Mouse (Mus musculus) left cerebral cortex, adult 2 months (tissue): ENCODE results near the gene Hoxc10. TPM values are rescaled to one million over a fixed set of nuclear protein-coding genes. Genes with fewer than 3 reads are reported as not detected.

Experiments
- DNase-seq, 2 experiments: peaks; one replicate each; pipeline ENCODE4 v3.0.0; 2021 to 2022; ENCODE audit warnings: low spot score in 2 of 2, mixed read lengths in 1 of 2; ENCODE audit errors: extremely low spot score in 1 of 2
- H3K27ac ChIP-seq: fragments of 200-600 bp; 2 replicates; pipeline ENCODE4 v1.8.1; 2022
- H3K4me3 ChIP-seq: fragments of 200-600 bp; 2 replicates; pipeline ENCODE4 v1.8.1; 2022
- CTCF ChIP-seq: fragments of 200-600 bp; IDR thresholded peaks from 2 replicates; pipeline ENCODE4 v1.8.1; 2022; ENCODE audit warnings: antibody characterized with exemption, mild to moderate bottlenecking, moderate library complexity
- intact Hi-C: fragments of 180-260 bp; cut with DNase I; formaldehyde crosslinking; loops from one replicate; pipeline ENCODE4 v1.15.1; 2025
- total RNA-seq, 2 experiments: library from RNA; stranded (reverse); gene quantifications; 2 replicates each; pipeline ENCODE4 v1.2.3; 2021

Hoxc10 gene
- total RNA-seq, 2 experiments from 2014 or later = not detected

DNA sequence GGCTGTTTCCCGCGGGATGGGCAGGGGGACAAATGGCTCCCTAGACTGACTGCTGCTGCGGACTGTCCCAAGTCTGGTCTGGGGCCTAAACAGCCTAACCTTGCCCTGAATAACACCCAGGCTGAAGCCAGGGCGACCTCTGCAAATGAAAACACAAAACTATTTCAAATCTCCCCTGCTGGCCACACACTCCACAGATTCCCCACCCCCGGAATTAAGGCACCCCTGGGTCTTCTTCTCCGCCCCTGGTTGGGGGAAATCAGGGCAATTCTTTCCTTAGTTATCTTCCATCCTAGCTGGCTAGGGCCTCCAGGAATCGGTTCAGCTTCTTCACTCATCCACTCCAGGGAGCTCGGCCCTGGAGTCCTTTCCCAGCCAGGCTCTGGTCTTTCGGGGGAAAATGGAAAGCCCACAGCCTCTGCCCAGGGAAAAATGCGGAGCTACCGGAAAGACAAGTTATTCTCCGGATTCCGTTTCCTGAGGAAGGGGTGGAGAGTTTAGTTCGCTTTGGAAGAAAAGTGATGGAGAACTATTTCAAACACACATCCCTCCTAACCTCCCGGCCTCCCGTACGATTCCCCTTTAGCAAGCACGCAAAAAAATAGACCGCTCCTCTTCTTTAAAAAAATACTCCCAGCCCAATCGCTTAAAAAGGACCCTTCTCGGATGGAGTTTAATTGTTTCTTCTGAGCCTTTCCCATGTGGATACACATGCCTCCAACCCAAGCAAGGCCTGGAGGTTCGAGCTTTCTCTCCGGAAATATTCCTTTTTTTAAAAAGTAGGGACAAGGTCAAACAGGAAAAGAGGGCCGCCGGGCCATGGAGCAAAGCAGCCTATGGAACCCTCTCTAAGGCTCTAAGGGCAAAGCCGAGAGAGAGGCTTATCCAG is 1.3 kb upstream of the Hoxc10 start:
- TF ChIP-seq CTCF = no peak
- DNase-seq = no peak
- no peak overlapping the region for H3K4me3 ChIP-seq
- intact Hi-C loops = no loop called here
- no peak overlapping the region for H3K27ac ChIP-seq

DNA sequence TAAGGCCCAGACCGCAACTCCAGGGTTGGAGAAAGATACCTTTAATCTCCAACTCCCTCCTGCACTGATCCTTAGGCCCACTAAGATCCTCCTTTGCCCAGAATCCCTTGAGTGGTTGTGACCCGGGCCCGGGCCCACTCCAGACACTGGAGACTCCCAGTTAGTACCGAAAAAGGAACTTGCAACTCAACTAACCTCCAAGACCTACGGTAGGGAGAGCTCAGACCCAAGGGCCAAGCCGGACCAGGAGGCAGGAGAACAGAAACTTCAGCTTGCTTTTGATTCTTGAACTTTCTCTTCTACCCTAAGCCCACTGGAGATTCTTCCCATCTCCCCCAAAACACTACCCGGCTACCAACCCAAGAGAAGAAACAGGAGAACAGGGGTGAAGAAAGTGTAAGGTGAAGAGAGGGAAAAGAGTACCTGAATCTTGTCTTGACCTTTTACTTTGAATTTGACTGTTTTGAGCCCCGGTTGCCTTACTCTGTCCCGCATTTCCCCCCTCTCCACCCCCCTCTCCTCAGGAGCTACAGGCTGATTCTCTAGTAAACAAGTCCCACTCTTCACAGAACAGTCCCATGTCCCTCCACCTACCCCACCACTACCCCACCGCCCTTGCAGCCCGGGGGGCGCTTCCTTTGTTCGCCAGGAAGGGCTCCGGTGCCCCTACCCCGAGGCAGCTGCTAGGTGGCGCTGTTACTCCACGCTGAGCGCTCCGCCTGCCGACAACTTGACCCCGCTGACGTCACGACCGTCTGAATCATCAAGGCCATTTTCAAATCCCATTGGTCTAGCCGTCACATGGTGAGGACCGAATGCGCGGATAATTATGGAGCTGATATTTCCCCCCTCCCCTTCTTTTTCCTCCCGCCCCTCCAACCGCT is 462 bp upstream of the Hoxc10 start:
- DNase-seq = no peak
- intact Hi-C loops = no loop called here
- no peak overlapping the region for H3K27ac ChIP-seq
- TF ChIP-seq CTCF = peak; percentile 28
- no peak overlapping the region for H3K4me3 ChIP-seq

DNA sequence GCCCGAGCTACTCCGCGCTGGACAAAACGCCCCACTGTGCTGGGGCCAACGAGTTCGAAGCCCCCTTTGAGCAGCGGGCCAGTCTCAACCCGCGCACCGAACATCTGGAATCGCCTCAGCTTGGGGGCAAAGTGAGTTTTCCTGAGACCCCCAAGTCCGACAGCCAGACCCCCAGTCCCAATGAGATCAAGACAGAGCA is 615 bp downstream of the Hoxc10 start, which contains the start of gene Hoxc5:
Gene Hoxc5 (plus strand): TSS at position 132 of the 199 bp plus-strand sequence.
- no peak for TF ChIP-seq CTCF
- H3K4me3 ChIP-seq = no peak within 1 kb of the TSS
- intact Hi-C loops = no loop called here
- H3K27ac ChIP-seq = no peak within 1 kb of the TSS
- no peak for DNase-seq

DNA sequence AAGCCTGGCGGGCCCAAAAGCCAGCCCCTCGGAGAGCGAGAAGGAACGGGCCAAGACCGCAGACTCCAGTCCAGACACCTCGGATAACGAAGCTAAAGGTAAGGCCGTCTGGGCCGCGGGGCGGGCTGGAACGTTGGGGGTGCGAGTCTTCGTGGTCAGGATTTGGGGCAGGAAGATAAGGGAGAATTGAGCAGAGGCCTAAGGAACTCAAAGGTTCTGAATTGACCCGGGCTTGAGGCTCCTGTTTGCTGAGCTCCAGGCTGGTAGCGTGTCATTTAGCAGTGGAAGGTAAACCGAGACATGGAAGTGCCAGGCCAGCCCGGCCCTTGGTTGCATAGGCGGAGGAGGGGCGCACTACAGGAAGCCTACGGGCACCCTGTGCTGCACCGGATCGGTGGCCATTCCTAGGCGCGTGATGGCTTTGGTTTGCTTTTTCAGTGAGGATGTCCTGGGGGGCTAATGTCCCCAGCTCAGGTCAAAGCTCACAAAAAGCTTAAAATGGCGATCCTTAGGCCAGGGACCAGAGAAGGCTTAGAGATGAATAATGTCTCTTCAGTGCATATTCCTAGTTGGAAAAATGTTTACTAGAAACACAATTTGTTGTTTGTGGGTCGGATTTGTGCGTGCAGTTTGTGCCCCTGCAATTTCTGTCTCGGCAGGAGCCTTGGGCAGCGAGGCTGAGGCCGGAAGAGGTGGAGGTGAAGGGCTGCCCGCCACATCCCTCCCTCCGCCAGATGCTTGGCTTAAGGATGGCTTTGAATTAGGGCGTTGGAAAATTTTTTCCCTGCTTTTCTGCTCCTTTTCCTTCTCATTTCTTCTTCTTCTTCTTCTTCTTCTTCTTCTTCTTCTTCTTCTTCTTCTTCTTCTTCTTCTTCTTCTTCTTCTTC is 1.2 kb downstream of the Hoxc10 start:
- intact Hi-C loops = no loop called here
- DNase-seq = no peak
- Histone ChIP-seq H3K4me3 (no peak overlapping the region), H3K27ac (no peak overlapping the region)
- TF ChIP-seq CTCF = no peak

DNA sequence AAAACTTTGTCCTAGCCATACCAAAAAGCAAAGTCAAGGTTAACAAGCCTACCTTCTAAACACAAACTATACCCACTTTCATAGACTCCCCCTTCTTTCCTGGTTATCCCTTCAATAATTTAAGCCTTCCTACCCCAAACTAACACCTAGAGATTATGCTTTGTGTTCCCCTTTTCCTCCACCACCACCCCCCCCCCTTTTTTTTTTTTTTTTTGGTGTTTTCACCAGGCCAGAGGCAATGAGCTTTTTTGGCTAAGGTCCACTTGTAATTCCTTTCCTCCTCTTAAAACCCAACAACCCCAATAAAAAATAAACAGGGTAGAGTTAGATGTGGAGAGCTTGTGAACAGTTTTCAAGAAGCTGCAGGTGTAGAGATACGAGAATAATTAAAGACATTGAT is 2.7 kb downstream of the Hoxc10 start:
- intact Hi-C loops = no loop called here
- Histone ChIP-seq H3K27ac (no peak overlapping the region), H3K4me3 (no peak overlapping the region)
- no peak for DNase-seq
- no peak for TF ChIP-seq CTCF

DNA sequence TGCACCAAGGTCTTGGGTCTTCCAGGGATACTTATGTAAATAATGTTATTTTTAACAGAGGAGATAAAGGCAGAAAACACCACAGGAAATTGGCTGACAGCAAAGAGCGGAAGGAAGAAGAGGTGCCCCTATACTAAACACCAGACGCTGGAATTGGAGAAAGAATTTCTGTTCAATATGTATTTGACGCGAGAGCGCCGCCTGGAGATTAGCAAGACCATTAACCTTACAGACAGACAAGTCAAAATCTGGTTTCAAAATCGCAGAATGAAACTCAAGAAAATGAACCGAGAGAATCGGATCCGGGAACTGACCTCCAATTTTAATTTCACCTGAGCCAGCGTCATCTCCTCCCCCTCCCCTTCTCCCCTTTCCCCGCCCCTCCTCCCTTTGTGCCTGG is 4.1 kb downstream of the Hoxc10 start:
- no peak overlapping the region for H3K27ac ChIP-seq
- H3K4me3 ChIP-seq = no peak overlapping the region
- no peak for DNase-seq
- peak; percentile 48 for TF ChIP-seq CTCF
- intact Hi-C loops = loop anchor here (1.0 to 5.0 kb wide), 2 partner anchors 209 to 273 kb away; no protein-coding TSS in a partner anchor

DNA sequence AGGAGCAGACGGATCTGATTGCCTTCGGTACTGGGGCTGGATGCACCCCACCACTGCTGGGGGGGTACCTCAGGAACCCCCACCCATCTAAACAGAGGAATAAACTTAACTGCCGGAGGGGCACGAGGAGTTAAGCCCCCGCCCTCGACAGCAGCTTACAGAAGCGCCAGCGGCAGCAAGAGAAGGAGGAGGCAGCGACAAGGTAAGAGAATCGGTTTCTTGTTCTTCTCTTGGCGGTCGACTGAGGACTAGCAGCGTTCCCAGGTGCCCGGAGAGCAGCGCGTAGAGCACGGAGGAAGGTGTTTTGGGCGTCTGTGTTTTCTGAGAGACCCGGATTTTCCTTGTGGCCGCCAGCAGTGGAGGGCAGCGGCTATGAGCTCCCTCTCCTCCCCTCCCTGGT is 5.7 kb downstream of the Hoxc10 start:
- TF ChIP-seq CTCF = no peak
- no peak for DNase-seq

DNA sequence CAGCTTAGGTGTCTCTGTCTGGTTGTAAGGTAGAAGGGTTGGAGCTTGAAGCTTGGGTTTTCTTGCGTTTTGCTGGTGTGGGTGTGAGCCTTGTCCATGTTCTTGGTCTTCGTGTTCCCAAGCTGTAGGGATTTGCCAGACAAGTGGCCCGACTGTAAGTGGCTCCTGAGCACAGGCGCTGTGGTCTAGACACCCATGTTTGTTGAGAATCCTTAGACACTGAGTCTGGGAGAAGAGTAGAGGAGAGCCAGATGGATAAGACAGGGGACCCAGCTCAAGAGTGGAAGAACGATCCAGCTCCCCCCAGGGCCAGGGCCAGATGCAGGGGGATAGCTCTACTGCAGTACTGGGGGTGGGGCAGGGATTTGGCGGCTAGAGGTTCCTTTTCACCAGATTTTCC is 6.2 kb downstream of the Hoxc10 start:
- Histone ChIP-seq H3K4me3 (no peak overlapping the region), H3K27ac (no peak overlapping the region)
- no peak for TF ChIP-seq CTCF
- no peak for DNase-seq
- intact Hi-C loops = loop anchor here (5.0 kb wide), 1 partner anchor 275 kb away; no protein-coding TSS in a partner anchor

More for the DNA sequence above, 5.7 kb downstream of the Hoxc10 start:
- Histone ChIP-seq H3K27ac (no peak overlapping the region), H3K4me3 (no peak overlapping the region)
- intact Hi-C loops = loop anchor here (5.0 kb wide), 1 partner anchor 275 kb away; no protein-coding TSS in a partner anchor

DNA sequence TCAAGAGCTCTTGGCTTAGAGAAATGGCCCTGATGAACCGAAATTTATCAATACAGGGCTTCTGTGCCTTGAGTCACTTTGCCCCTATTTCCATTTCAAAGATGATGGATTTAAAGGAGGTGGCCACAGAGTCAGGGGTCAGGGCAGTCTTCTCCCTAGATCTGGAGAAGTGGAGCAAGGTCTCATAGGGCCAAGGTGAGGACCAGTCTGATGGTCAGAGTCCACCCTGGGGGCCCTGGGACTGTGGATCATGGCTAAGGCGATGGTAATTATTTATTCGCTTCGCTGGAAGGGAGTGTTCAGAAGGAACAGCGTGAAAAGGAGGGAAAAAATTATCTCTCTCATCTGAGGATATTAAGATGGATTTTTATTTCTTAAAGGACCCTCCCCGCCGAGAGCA is 8.4 kb downstream of the Hoxc10 start:
- Histone ChIP-seq H3K27ac (no peak overlapping the region), H3K4me3 (no peak overlapping the region)
- no peak for TF ChIP-seq CTCF
- no peak for DNase-seq
- intact Hi-C loops = no loop called here

DNA sequence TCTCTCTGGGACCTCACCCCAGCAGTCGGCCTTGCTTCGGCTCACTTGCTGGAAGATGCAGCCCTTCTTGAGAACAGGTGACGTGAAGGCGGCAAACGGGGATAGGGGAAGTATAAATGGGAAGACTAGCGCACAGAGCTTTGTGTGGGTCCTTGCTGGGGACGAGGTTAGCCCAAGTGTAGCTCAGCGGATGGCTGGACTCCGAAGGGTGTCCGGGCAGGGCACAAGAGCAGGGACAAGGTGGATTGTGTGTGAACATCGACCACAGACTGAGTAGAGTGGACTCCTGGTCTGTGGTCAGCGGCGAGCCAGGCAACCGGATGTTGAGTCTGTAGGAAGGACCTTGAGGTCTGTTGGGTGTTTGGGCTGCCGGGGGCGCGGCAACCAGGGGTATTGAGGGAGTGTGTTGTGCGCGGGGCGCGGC is 9.1 kb downstream of the Hoxc10 start:
- TF ChIP-seq CTCF = no peak
- DNase-seq = no peak
- H3K4me3 ChIP-seq = no peak overlapping the region
- intact Hi-C loops = no loop called here
- H3K27ac ChIP-seq = no peak overlapping the region

DNA sequence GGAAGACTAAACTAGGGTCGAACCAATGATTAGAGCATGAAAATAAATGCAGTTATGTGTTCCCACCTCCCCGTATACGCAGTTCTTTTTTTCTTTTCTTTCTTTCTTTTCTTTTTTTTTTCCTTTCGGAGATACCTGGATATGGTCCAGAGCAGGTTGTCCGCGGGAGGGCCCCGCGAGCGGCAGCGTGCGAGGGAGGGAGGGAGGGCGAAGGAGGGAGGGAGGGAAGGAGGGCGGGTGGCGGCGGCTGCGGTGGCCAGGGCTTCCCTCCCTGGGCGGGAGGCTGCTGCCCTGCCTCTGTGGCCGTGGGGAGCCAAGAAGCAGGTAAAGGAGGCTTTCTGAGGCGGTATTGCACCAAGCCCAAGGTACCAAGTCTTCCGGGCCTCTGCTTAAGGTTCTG is 9.6 kb downstream of the Hoxc10 start, which contains the start of gene Hoxc9:
Gene Hoxc9 (plus strand): TSS at position 269 of the 400 bp plus-strand sequence.
- intact Hi-C loops = no loop called here

More for the DNA sequence above, 9.6 kb downstream of the Hoxc10 start, which contains the start of gene Hoxc9:
- no peak within 1 kb of the TSS for H3K4me3 ChIP-seq
- no peak for TF ChIP-seq CTCF
- H3K27ac ChIP-seq = no peak within 1 kb of the TSS
- DNase-seq = no peak
